Mouse (Mus musculus): ENCODE data around the gene Ccdc18.
"Not testable (repeated sequence)": the region's sequence is repeated elsewhere in the genome, so short reads cannot be mapped to it uniquely, and the experiment has no call there.

Ccdc18 gene

GRCm38 (mm10) chr5:108263785-108264184, 131.1 kb downstream of the Ccdc18 start:
- not testable (repeated sequence) for DNase-seq

GRCm38 (mm10) chr5:108266990-108267389, 134.3 kb downstream of the Ccdc18 start:
- DNase-seq, result no peak

- DNase-seq, result peak; percentile 78
These were observed 135.7 kb downstream of the Ccdc18 start, which contains the start of gene Dr1 for GRCm38 (mm10) chr5:108268127-108269062. Gene Dr1, plus strand, starts transcription at chr5:108268897.

- no peak for DNase-seq
These were observed 136.6 kb downstream of the Ccdc18 start for GRCm38 (mm10) chr5:108269063-108269810.

DNA sequence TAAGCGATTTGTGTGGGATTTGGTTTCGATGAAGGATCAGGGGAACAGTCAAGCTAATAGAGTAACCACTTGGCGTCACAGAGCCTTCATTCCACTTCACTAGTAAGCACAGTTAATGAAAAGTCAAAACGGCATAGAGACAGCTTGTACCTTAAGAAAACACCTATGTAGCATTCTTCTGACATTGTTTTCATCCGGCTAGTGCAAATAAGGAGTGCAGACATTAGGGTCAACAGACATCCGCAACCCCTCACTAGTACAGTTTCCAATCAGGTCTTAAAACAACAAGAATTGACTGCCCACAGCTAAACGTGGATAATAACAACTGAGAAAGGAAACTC, 137.1 kb downstream of the Ccdc18 start:
- DNase-seq, result no peak

GRCm38 (mm10) chr5:108270415-108270814, 137.7 kb downstream of the Ccdc18 start:
- DNase-seq, result no peak

- DNase-seq, result not testable (repeated sequence)
These were observed 138.7 kb downstream of the Ccdc18 start for GRCm38 (mm10) chr5:108271345-108271744.
